Comparison of ENCODE assay signal across 8 mouse cellular contexts in genomic region chr1:74124021-74124981, GRCm38 (mm10). TPM values are rescaled to one million over a fixed set of nuclear protein-coding genes. Genes with fewer than 3 reads are reported as not detected.
A peak's percentile ranks its signal among the peaks of the same experiment; 100 is the strongest.
DNase-seq lines count a peak whose midpoint lies in the region; ATAC-seq and TF ChIP-seq lines count a peak whose summit lies in the region.

TSS of gene Tns1 (minus strand) at chr1:74124449.

- H3K9ac ChIP-seq in stomach, embryonic 16.5 days (ENCODE audit: low read length): peak within 1 kb of the TSS; percentile 78

- H3K36me3 ChIP-seq in limb, embryonic 10.5 days: no peaks in the 10 kb centered on the region
- no peaks in the 10 kb centered on the region for H3K36me3 ChIP-seq in stomach, embryonic 16.5 days (ENCODE audit: control insufficient read depth, insufficient read depth, low read length)

- H3K4me1 ChIP-seq in bone marrow, adult 2 months (ENCODE audit: control insufficient read depth, insufficient read depth, low read length): no peaks in the 10 kb centered on the region
- H3K4me1 ChIP-seq in limb, embryonic 10.5 days: peaks cover 26% of the 10 kb centered on the region
- H3K4me1 ChIP-seq in stomach, embryonic 16.5 days (ENCODE audit: control insufficient read depth, insufficient read depth, low read length): no peaks in the 10 kb centered on the region; the same call in 1 of the 2 replicates

- H3K9me3 ChIP-seq in limb, embryonic 10.5 days (replicated peaks): no peaks in the 10 kb centered on the region
- no peaks in the 10 kb centered on the region for H3K9me3 ChIP-seq in stomach, embryonic 16.5 days (replicated peaks; ENCODE audit: control insufficient read depth, low read length)

- H3K4me2 ChIP-seq in stomach, embryonic 16.5 days (ENCODE audit: low read depth, low read length): peak within 1 kb of the TSS; percentile 98

- DNase-seq in MN1 (ENCODE audit: low spot score): peak; percentile 55
- DNase-seq in gastrocnemius, postnatal 25 days: peak; percentile 46
- DNase-seq in induced T-regulatory cell, adult 2 months (ENCODE audit: low read depth): peak; percentile 60
- DNase-seq in limb, embryonic 10.5 days (ENCODE audit: low spot score): peak; percentile 76
- peak; percentile 47 for DNase-seq in mesoderm, embryonic 11.5 days (ENCODE audit: low read depth, low spot score)

- peak within 1 kb of the TSS; percentile 57 for H3K4me3 ChIP-seq in bone marrow, adult 2 months (replicated peaks; ENCODE audit: control insufficient read depth, low read depth, low read length)
- H3K4me3 ChIP-seq in limb, embryonic 10.5 days: peak within 1 kb of the TSS; percentile 63
- H3K4me3 ChIP-seq in stomach, embryonic 16.5 days (replicated peaks; ENCODE audit: low read length): peak within 1 kb of the TSS; percentile 62

- H3K27me3 ChIP-seq in limb, embryonic 10.5 days (ENCODE audit: low read depth, poor library complexity, severe bottlenecking): peaks cover 61% of the 10 kb centered on the region
- H3K27me3 ChIP-seq in stomach, embryonic 16.5 days (ENCODE audit: control insufficient read depth, insufficient read depth, low read length): peaks cover 7% of the 10 kb centered on the region

- ATAC-seq in stomach, embryonic 16.5 days (ENCODE audit: insufficient read depth, low FRiP score): peak; percentile 77
- ATAC-seq in frontal cortex, adult (ENCODE audit: low TSS enrichment): no peak

- 2% methylated on average over 84 of the region's 84 CpGs for WGBS in bone marrow, adult 2 months
- 2% methylated on average over 84 of the region's 84 CpGs for WGBS in limb, embryonic 10.5 days
- under 1% methylated on average over 78 of the region's 84 CpGs for WGBS in stomach, embryonic 16.5 days

- no peak for TF ChIP-seq CTCF in bone marrow, adult 2 months (IDR thresholded peaks at IDR 0.05; ENCODE audit: control insufficient read depth, insufficient read depth, low read length)

- no peak within 1 kb of the TSS for H3K27ac ChIP-seq in bone marrow, adult 2 months (ENCODE audit: control insufficient read depth, insufficient read depth, low read depth, low read length, poor library complexity)
- peak within 1 kb of the TSS; percentile 74 for H3K27ac ChIP-seq in limb, embryonic 10.5 days
- no peak within 1 kb of the TSS; the same call in 1 of the 2 replicates for H3K27ac ChIP-seq in stomach, embryonic 16.5 days (ENCODE audit: low read length)

- no peak for TF ChIP-seq POLR2A in bone marrow, adult 2 months (IDR thresholded peaks at IDR 0.05; ENCODE audit: borderline replicate concordance, control insufficient read depth, low read depth, low read length)

RNA-seq across cellular contexts. Expression of gene Tns1, which starts in this region (rescaled TPM):
- polyA plus RNA-seq in bone marrow, adult 2 months (2011; ENCODE audit: insufficient read depth, insufficient read length, low replicate concordance, missing spikeins): 26.4 and 26.5 TPM in 2 replicates
- 100 to 1,000 TPM; 205 to 234 TPM for total RNA-seq in gastrocnemius, postnatal 25 days (2021)
- 38.6 and 46.7 TPM in 2 replicates for polyA plus RNA-seq in limb, embryonic 10.5 days (2016; fragmentation: Nextera tagmentation; extraction: Ambion mirVana)
- polyA plus RNA-seq in stomach, embryonic 16.5 days (2015; fragmentation: Nextera tagmentation; extraction: Ambion mirVana): 42.1 and 45.0 TPM in 2 replicates
